Mouse (Mus musculus): ENCODE data around the gene Nudt2. TPM values are rescaled to one million over a fixed set of nuclear protein-coding genes. Genes with fewer than 3 reads are reported as not detected.

Gene Nudt2
- polyA plus RNA-seq, 1 experiment from 2014 or later, result 54.4 TPM

DNA sequence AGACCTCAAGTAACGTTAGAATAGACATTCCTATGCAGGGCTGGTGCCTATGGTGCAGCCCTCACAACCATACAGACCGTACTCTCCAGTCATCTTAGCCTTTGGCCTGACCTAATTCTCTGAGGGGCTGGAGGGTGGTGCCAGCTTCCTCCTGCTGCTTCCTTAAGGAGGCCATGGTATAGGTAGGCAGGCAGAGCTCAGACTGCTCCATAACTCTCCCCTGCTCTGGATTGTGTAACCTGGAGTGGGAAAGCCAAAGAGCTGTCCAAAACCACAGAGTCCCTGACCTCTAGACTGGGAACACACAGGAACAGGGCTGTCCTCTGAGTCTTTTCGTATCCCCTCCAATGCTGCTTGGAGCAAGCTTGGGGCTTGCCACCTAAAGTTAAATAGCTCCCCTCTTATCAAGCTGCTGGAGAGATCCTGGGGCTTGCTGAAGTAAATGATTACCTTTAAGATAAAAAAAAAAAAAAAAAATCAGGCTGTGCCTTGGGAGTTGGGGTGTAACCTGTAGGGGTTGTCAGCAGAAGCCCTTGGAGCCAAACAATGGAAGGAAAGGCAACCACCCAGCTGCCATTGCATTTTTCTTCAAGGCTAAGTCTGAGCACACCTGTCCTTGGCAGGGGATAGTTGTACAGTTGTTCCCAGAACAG is 28.6 kb downstream of the Nudt2 start:
- Histone ChIP-seq H3K9me3 (ENCODE audit: low read length) (no peaks in the 10 kb centered on the region), H3K4me2 (replicated peaks; ENCODE audit: low read depth, low read length) (no peak overlapping the region), H3K36me3 (ENCODE audit: insufficient read depth, low read length) (no peaks in the 10 kb centered on the region), H3K4me1 (ENCODE audit: insufficient read depth, low read length) (peaks cover 18% of the 10 kb centered on the region), H3K4me3 (ENCODE audit: low read length) (no peak overlapping the region), H3K27me3 (ENCODE audit: insufficient read depth, low read length) (peaks cover 17% of the 10 kb centered on the region), H3K9ac (replicated peaks; ENCODE audit: low read length) (no peak overlapping the region), H3K27ac (ENCODE audit: low read length) (peak overlapping the region; percentile 68)
- peak; percentile 32; the same call in 1 of the 2 replicates for ATAC-seq (ENCODE audit: low FRiP score, low TSS enrichment)
- WGBS, result 74% methylated on average over 3 of the region's 3 CpGs

DNA sequence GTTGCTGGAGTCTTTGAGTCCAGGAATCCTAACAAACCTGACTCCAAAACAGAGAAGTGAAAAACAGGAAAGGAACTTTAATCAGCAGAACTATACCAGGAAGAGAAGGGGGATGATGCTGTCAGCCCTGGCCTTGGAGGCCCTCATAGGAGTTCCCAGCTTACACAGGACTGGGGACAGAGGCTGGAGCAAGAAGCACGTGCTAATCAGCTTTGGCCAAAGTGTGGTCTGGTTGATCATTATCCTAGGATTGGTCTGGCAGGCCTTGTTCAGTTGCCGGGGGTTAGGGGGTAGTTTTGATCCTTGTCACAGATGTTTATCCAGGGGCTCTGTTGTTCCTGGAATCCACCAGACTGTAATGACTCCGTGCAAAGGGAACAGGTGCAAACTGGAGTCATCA is 29.4 kb downstream of the Nudt2 start:
- peaks cover 26% of the 10 kb centered on the region for H3K4me1 ChIP-seq (ENCODE audit: insufficient read depth, low read length)
- 26% methylated on average over 3 of the region's 3 CpGs for WGBS
- no peak overlapping the region for H3K9ac ChIP-seq (replicated peaks; ENCODE audit: low read length)
- no peak overlapping the region for H3K4me2 ChIP-seq (replicated peaks; ENCODE audit: low read depth, low read length)
- peak overlapping the region; percentile 68 for H3K27ac ChIP-seq (ENCODE audit: low read length)
- peaks cover 25% of the 10 kb centered on the region for H3K27me3 ChIP-seq (ENCODE audit: insufficient read depth, low read length)
- no peaks in the 10 kb centered on the region for H3K9me3 ChIP-seq (ENCODE audit: low read length)
- no peak overlapping the region for H3K4me3 ChIP-seq (ENCODE audit: low read length)
- ATAC-seq (ENCODE audit: low FRiP score, low TSS enrichment), result peak; percentile 29; the same call in 1 of the 2 replicates
- no peaks in the 10 kb centered on the region for H3K36me3 ChIP-seq (ENCODE audit: insufficient read depth, low read length)

DNA sequence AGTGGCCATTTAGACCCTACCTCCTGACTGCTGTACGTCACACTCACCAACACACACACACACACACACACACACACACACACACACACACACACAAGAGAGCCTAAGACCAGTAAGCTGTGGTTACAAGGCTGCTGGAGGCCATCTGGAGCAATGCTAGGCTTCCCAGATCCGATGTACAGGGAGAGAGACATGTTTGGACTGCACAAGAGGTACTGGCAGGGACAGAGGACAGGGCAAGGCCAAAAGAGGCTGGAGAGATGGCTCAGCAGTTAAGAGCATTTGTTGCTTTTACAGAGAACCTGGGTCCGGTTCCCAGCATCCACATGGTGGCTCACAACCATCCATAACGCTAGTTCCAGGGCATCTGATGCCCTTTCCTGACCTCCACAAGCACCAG is 30.1 kb downstream of the Nudt2 start:
- peak overlapping the region; percentile 7; the same call in 1 of the 2 replicates for H3K27ac ChIP-seq (ENCODE audit: low read length)
- WGBS, result 83% methylated on average over 4 of the region's 4 CpGs
- no peak for ATAC-seq (ENCODE audit: low FRiP score, low TSS enrichment)

DNA sequence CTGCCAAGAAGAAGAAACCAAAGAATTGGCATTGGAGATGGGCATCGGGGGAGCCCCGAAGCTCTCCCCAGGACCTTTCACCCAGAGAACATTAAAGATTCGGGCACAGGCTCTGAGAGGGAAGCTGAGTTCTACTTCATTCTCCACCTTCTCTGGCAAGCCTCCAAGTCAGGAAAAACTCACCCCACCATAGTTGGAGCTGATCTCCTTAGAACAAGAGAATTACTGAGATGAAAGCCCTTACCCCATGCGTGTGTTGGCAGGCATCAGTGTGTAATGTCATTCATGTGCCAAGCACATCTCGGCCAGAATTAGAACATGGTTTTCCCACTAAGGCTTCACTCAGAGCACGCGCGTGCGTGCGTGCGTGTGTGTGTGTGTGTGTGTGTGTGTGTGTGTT is 30.9 kb downstream of the Nudt2 start:
- H3K27me3 ChIP-seq (ENCODE audit: insufficient read depth, low read length), result peaks cover 39% of the 10 kb centered on the region

More for the DNA sequence above, 30.1 kb downstream of the Nudt2 start:
- Histone ChIP-seq H3K9ac (replicated peaks; ENCODE audit: low read length) (no peak overlapping the region), H3K27me3 (ENCODE audit: insufficient read depth, low read length) (peaks cover 32% of the 10 kb centered on the region), H3K9me3 (ENCODE audit: low read length) (no peaks in the 10 kb centered on the region), H3K4me1 (ENCODE audit: insufficient read depth, low read length) (peaks cover 27% of the 10 kb centered on the region), H3K36me3 (ENCODE audit: insufficient read depth, low read length) (no peaks in the 10 kb centered on the region), H3K4me2 (replicated peaks; ENCODE audit: low read depth, low read length) (no peak overlapping the region), H3K4me3 (ENCODE audit: low read length) (no peak overlapping the region)

DNA sequence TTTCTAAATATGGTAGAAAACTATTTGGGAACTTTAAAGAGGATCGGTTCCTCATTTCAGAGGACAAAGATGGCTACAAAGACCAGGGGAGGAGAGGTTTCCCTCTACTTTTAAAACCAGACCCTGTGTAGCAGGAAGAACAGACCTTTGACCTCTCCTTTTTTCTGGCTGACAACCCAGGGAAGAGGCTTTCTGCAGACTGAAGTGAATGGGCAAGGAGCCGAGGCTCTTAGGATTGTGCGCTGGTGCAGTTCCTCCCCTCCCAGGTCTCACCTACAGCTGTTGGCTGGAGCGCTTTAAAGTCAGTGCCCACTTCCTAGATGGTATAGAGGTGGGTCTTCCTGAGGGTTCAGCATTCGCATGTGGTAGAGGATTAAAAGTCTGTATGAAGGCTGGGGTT is 32.1 kb downstream of the Nudt2 start:
- peaks cover 31% of the 10 kb centered on the region for H3K4me1 ChIP-seq (ENCODE audit: insufficient read depth, low read length)
- ATAC-seq (ENCODE audit: low FRiP score, low TSS enrichment), result no peak
- H3K4me2 ChIP-seq (replicated peaks; ENCODE audit: low read depth, low read length), result peak overlapping the region; percentile 51; the same call in 1 of the 2 replicates
- H3K9ac ChIP-seq (replicated peaks; ENCODE audit: low read length), result no peak overlapping the region
- H3K4me3 ChIP-seq (ENCODE audit: low read length), result no peak overlapping the region
- H3K9me3 ChIP-seq (ENCODE audit: low read length), result no peaks in the 10 kb centered on the region
- no peak overlapping the region for H3K27ac ChIP-seq (ENCODE audit: low read length)
- H3K27me3 ChIP-seq (ENCODE audit: insufficient read depth, low read length), result peaks cover 51% of the 10 kb centered on the region
- 60% methylated on average over 5 of the region's 5 CpGs for WGBS
- no peaks in the 10 kb centered on the region for H3K36me3 ChIP-seq (ENCODE audit: insufficient read depth, low read length)

More for the DNA sequence above, 30.9 kb downstream of the Nudt2 start:
- Histone ChIP-seq H3K4me2 (replicated peaks; ENCODE audit: low read depth, low read length) (no peak overlapping the region), H3K27ac (ENCODE audit: low read length) (no peak overlapping the region), H3K9me3 (ENCODE audit: low read length) (no peaks in the 10 kb centered on the region), H3K36me3 (ENCODE audit: insufficient read depth, low read length) (no peaks in the 10 kb centered on the region), H3K9ac (replicated peaks; ENCODE audit: low read length) (no peak overlapping the region), H3K4me1 (ENCODE audit: insufficient read depth, low read length) (peaks cover 27% of the 10 kb centered on the region), H3K4me3 (ENCODE audit: low read length) (no peak overlapping the region)
- ATAC-seq (ENCODE audit: low FRiP score, low TSS enrichment), result no peak
- WGBS, result 87% methylated on average over 11 of the region's 11 CpGs

DNA sequence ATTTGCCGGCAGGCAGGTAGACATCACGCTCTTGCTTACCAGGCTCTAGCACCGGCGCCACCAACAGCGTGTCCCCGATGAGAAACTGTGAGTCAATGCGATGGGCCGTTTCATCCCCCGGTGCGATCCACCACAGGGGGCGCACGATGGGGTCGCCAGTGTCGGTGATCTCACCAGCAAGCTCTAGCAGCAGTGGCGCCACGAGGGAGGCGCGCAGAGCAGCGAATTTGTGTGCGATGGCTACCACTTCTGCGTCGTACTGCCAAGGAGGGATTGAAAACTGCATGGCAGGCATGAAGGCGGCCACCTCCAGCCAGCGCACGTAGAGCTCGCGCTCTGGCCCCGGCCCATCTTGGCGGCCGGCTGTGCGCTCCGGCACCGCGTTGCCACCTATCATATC is 32.6 kb downstream of the Nudt2 start:
- H3K9me3 ChIP-seq (ENCODE audit: low read length), result no peaks in the 10 kb centered on the region
- peak overlapping the region; percentile 35; the same call in 1 of the 2 replicates for H3K9ac ChIP-seq (replicated peaks; ENCODE audit: low read length)
- peak overlapping the region; percentile 51 for H3K4me2 ChIP-seq (replicated peaks; ENCODE audit: low read depth, low read length)
- WGBS, result 3% methylated on average over 34 of the region's 34 CpGs
- peak overlapping the region; percentile 39 for H3K4me3 ChIP-seq (ENCODE audit: low read length)
- H3K27ac ChIP-seq (ENCODE audit: low read length), result no peak overlapping the region
- H3K4me1 ChIP-seq (ENCODE audit: insufficient read depth, low read length), result peaks cover 36% of the 10 kb centered on the region
- no peak; the same call in 1 of the 2 replicates for ATAC-seq (ENCODE audit: low FRiP score, low TSS enrichment)
- peaks cover 57% of the 10 kb centered on the region for H3K27me3 ChIP-seq (ENCODE audit: insufficient read depth, low read length)
- H3K36me3 ChIP-seq (ENCODE audit: insufficient read depth, low read length), result no peaks in the 10 kb centered on the region

DNA sequence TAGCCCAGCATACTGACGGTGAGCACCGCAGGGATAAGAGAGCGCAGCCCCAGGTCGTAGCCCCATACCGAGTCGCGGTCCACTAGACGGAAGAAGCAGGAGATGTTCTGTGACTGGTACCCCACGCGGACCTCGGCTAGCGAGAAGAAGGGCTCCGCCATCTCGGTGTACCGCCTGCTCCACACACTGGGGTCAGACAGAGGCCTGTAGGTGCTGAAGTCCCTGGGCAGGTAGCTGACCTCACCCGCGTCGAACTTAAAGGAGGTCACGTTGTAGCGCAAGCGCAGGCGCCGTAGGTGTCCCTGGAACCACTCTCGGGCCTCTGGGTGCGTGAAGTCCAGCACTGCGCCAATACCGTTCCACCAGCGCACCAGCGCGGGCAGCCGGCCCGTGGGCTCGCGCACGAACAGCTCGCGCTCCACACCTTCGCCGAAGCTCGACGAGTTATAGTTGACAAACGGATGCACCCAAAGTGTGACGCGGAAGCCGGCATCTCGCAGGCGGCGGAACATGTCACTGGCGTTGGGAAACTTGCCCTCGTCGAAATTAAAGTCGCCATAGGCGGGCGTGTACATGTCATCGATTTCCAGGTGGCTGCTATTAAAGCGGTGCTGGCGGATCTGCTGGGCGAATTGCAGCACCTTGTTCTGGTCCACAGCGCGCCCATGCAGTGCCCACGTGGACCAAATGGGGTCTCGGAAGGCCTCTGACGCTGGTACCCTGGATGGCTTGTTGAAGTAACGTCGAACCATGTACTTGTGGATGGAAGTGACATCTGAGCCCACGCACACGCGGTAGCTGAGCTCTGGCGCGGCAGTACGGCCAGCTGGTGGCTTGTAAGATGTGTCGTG is 33.3 kb downstream of the Nudt2 start:
- no peak for ATAC-seq (ENCODE audit: low FRiP score, low TSS enrichment)
- H3K4me3 ChIP-seq (ENCODE audit: low read length), result peak overlapping the region; percentile 39
- H3K9ac ChIP-seq (replicated peaks; ENCODE audit: low read length), result 0 out of 2 replicates have a peak overlapping the region, but pooled peaks have one; percentile 35
- peaks cover 57% of the 10 kb centered on the region for H3K27me3 ChIP-seq (ENCODE audit: insufficient read depth, low read length)
- peaks cover 39% of the 10 kb centered on the region for H3K4me1 ChIP-seq (ENCODE audit: insufficient read depth, low read length)
- no peaks in the 10 kb centered on the region for H3K9me3 ChIP-seq (ENCODE audit: low read length)
- no peaks in the 10 kb centered on the region for H3K36me3 ChIP-seq (ENCODE audit: insufficient read depth, low read length)
- H3K27ac ChIP-seq (ENCODE audit: low read length), result no peak overlapping the region
- H3K4me2 ChIP-seq (replicated peaks; ENCODE audit: low read depth, low read length), result peak overlapping the region; percentile 51
- 10% methylated on average over 72 of the region's 72 CpGs for WGBS

DNA sequence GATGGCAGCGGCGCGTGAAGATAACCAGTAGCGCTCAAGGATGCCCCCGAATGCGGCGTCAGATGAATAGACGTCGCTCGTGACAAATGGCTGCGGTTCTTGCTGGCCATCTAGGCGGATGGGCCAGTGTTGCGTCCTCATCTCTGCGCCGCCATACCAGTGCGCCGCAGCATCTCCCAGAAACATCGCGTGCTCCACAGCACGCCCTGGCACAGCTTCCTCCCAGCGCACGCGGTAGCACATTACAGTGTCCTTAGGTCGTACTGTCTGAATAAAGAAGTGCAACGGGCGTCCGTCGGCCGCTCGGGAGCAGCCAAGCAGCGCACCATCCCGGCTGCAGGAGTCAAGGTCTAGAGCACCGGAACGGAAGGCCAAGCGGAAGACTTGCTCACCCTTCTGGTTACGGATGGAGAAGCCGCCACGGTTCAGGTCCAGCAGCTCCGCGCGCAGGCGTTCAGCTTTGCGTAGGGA is 34.0 kb downstream of the Nudt2 start:
- Histone ChIP-seq H3K4me3 (ENCODE audit: low read length) (peak overlapping the region; percentile 39), H3K36me3 (ENCODE audit: insufficient read depth, low read length) (no peaks in the 10 kb centered on the region), H3K9ac (replicated peaks; ENCODE audit: low read length) (no peak overlapping the region), H3K4me2 (replicated peaks; ENCODE audit: low read depth, low read length) (peak overlapping the region; percentile 51), H3K4me1 (ENCODE audit: insufficient read depth, low read length) (peaks cover 42% of the 10 kb centered on the region), H3K9me3 (ENCODE audit: low read length) (no peaks in the 10 kb centered on the region), H3K27ac (ENCODE audit: low read length) (no peak overlapping the region), H3K27me3 (ENCODE audit: insufficient read depth, low read length) (peaks cover 57% of the 10 kb centered on the region)
- no peak for ATAC-seq (ENCODE audit: low FRiP score, low TSS enrichment)
- 5% methylated on average over 43 of the region's 43 CpGs for WGBS

DNA sequence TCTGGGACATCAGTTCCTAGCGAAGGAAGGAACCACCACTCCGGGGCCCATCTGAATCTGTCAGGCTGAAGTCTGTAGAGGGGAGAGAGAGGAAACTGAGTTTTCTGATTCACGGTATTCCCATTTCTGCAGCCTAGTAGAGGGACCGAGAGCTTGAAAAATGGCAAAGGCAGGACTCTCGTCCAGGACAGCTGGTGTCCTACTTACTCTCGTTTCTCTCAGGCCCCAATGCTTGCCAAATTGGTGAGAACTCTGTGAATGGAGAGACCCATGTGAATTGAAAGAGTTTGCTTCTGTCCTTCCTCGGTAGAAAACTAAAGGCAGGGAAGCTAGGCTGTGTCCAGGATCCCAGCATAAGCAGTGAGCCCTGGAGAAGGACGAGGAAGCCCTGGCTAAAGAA is 34.7 kb downstream of the Nudt2 start:
- Histone ChIP-seq H3K4me1 (ENCODE audit: insufficient read depth, low read length) (peaks cover 39% of the 10 kb centered on the region), H3K27me3 (ENCODE audit: insufficient read depth, low read length) (peaks cover 57% of the 10 kb centered on the region), H3K9ac (replicated peaks; ENCODE audit: low read length) (no peak overlapping the region), H3K36me3 (ENCODE audit: insufficient read depth, low read length) (no peaks in the 10 kb centered on the region), H3K27ac (ENCODE audit: low read length) (no peak overlapping the region), H3K4me2 (replicated peaks; ENCODE audit: low read depth, low read length) (no peak overlapping the region), H3K4me3 (ENCODE audit: low read length) (no peak overlapping the region), H3K9me3 (ENCODE audit: low read length) (no peaks in the 10 kb centered on the region)
- no peak for ATAC-seq (ENCODE audit: low FRiP score, low TSS enrichment)
- 68% methylated on average over 8 of the region's 8 CpGs for WGBS
